Mouse (Mus musculus) liver, adult 2 months (tissue): Measurements from ENCODE around the gene Dpysl5. TPM values are rescaled to one million over a fixed set of nuclear protein-coding genes. Genes with fewer than 3 reads are reported as not detected.

Source experiments
- DNase-seq: peaks from one replicate; pipeline ENCODE4 v3.0.0-alpha.2; 2011; ENCODE audit warnings: low read depth, low spot score; ENCODE audit errors: extremely low read depth
- H3K27ac ChIP-seq: fragments of 200-500 bp; replicated peaks from 2 replicates; pipeline ENCODE4 v1.5.1; 2012; ENCODE audit warnings: low read depth, mild to moderate bottlenecking, control low read depth, inconsistent platforms, low read length; ENCODE audit not compliant: insufficient read depth
- H3K27me3 ChIP-seq: fragments of 200-500 bp; 2 replicates; pipeline ENCODE4 v1.6.1; 2012; ENCODE audit warnings: mild to moderate bottlenecking, moderate library complexity, low read length, inconsistent platforms; ENCODE audit not compliant: control insufficient read depth, insufficient read depth
- H3K36me3 ChIP-seq: fragments of 200-500 bp; 2 replicates; pipeline ENCODE4 v1.6.1; 2012; ENCODE audit warnings: low read length, inconsistent platforms; ENCODE audit not compliant: control insufficient read depth, insufficient read depth
- H3K4me1 ChIP-seq: fragments of 200-500 bp; 2 replicates; pipeline ENCODE4 v1.6.1; 2011; ENCODE audit warnings: low read length; ENCODE audit not compliant: control insufficient read depth, insufficient read depth
- H3K4me3 ChIP-seq: fragments of 200-500 bp; 2 replicates; pipeline ENCODE4 v1.5.1; 2011; ENCODE audit warnings: low read depth, mild to moderate bottlenecking, control low read depth, low read length, moderate library complexity; ENCODE audit not compliant: insufficient read depth
- H3K79me2 ChIP-seq: fragments of 200-500 bp; 2 replicates; pipeline ENCODE4 v1.6.1; 2012; ENCODE audit warnings: inconsistent platforms, mild to moderate bottlenecking, low read length, moderate library complexity; ENCODE audit not compliant: control insufficient read depth, insufficient read depth
- H3K9ac ChIP-seq: fragments of 200-500 bp; 2 replicates; pipeline ENCODE4 v1.6.1; 2012; ENCODE audit warnings: low read depth, mild to moderate bottlenecking, control low read depth, inconsistent platforms, low read length
- CTCF ChIP-seq: fragments of 200-500 bp; IDR thresholded peaks from 2 replicates; pipeline ENCODE4 v1.5.1; 2011; ENCODE audit warnings: low read depth, low read length, control low read depth
- POLR2A ChIP-seq: fragments of 200-500 bp; IDR thresholded peaks from 2 replicates; pipeline ENCODE4 v1.6.1; 2011; ENCODE audit warnings: low read length, control low read depth; ENCODE audit not compliant: insufficient read depth; ENCODE audit errors: extremely low read depth
- whole genome bisulfite sequencing: fragments of 180-500 bp; shearing (Covaris S2); methylation state at CpG from one replicate; pipeline ENCODE4 v1.1.7; 2018; 5-methylcytosine and 5-hydroxymethylcytosine counted together
- polyA plus RNA-seq: library from polyadenylated mRNA; depleted of rRNA; stranded (reverse); fragments of >200 nt; gene quantifications from 2 replicates; pipeline ENCODE4 v1.2.3, GENCODE M21; 2012; rRNA removed
- total RNA-seq: library from RNA; depleted of rRNA; stranded (reverse); fragments of >200 nt; gene quantifications from 2 replicates; pipeline ENCODE4 v1.2.3, GENCODE M21; 2014; rRNA removed

The Dpysl5 gene
- total and polyA plus RNA-seq, 2 experiments = 0.06 TPM; not detected in 1

GRCm38 (mm10) chr5:30824124-30824988, 113.0 kb downstream of the Dpysl5 start:
- peaks cover 47% of the 10 kb centered on the region for H3K79me2 ChIP-seq
- no peak for DNase-seq
- H3K4me3 ChIP-seq = no peak overlapping the region
- no peak for TF ChIP-seq CTCF
- no peak for TF ChIP-seq POLR2A
- H3K27me3 ChIP-seq = no peaks in the 10 kb centered on the region
- 97% methylated on average over 11 of the region's 11 CpGs for WGBS
- H3K27ac ChIP-seq = no peak overlapping the region
- H3K4me1 ChIP-seq = peaks cover 18% of the 10 kb centered on the region
- H3K9ac ChIP-seq = no peak overlapping the region
- H3K36me3 ChIP-seq = no peaks in the 10 kb centered on the region

GRCm38 (mm10) chr5:30825166-30825565, 113.8 kb downstream of the Dpysl5 start:
- no peak for TF ChIP-seq CTCF
- TF ChIP-seq POLR2A = no peak
- Histone ChIP-seq H3K79me2 (peaks cover 40% of the 10 kb centered on the region), H3K9ac (no peak overlapping the region), H3K4me1 (peaks cover 18% of the 10 kb centered on the region), H3K27me3 (no peaks in the 10 kb centered on the region), H3K27ac (no peak overlapping the region), H3K36me3 (no peaks in the 10 kb centered on the region), H3K4me3 (no peak overlapping the region)
- 67% methylated on average over 10 of the region's 10 CpGs for WGBS
- DNase-seq = no peak

- Histone ChIP-seq H3K4me1 (peaks cover 18% of the 10 kb centered on the region), H3K4me3 (no peak overlapping the region), H3K9ac (no peak overlapping the region), H3K27me3 (no peaks in the 10 kb centered on the region), H3K36me3 (no peaks in the 10 kb centered on the region), H3K27ac (peak overlapping the region; percentile 11), H3K79me2 (peaks cover 40% of the 10 kb centered on the region)
- TF ChIP-seq POLR2A = no peak
- TF ChIP-seq CTCF = no peak
- WGBS = 54% methylated on average over 6 of the region's 6 CpGs
- no peak for DNase-seq
Observed at GRCm38 (mm10) chr5:30825821-30826220, 114.5 kb downstream of the Dpysl5 start.

GRCm38 (mm10) chr5:30833416-30833815, 122.1 kb downstream of the Dpysl5 start:
- 30% methylated on average over 3 of the region's 3 CpGs for WGBS
- H3K79me2 ChIP-seq = peaks cover 6% of the 10 kb centered on the region; the same call in 1 of the 2 replicates
- TF ChIP-seq POLR2A = no peak
- TF ChIP-seq CTCF = no peak
- DNase-seq = peak; percentile 97
- peaks cover 13% of the 10 kb centered on the region for H3K4me1 ChIP-seq
- no peak overlapping the region for H3K4me3 ChIP-seq
- H3K9ac ChIP-seq = peak overlapping the region; percentile 29
- H3K27ac ChIP-seq = peak overlapping the region; percentile 93
- H3K27me3 ChIP-seq = no peaks in the 10 kb centered on the region
- H3K36me3 ChIP-seq = no peaks in the 10 kb centered on the region

- peaks cover 6% of the 10 kb centered on the region; the same call in 1 of the 2 replicates for H3K4me1 ChIP-seq
- no peak overlapping the region for H3K4me3 ChIP-seq
- H3K9ac ChIP-seq = no peak overlapping the region
- no peaks in the 10 kb centered on the region; the same call in 1 of the 2 replicates for H3K36me3 ChIP-seq
- H3K79me2 ChIP-seq = peaks cover 16% of the 10 kb centered on the region; the same call in 1 of the 2 replicates
- peak; percentile 84 for DNase-seq
- TF ChIP-seq CTCF (no peak), POLR2A (no peak)
- 0 out of 2 replicates have a peak overlapping the region, but pooled peaks have one; percentile 5 for H3K27ac ChIP-seq
- no peaks in the 10 kb centered on the region for H3K27me3 ChIP-seq
- 46% methylated on average over 2 of the region's 2 CpGs for WGBS
Observed at GRCm38 (mm10) chr5:30839731-30840130, 128.4 kb downstream of the Dpysl5 start.

GRCm38 (mm10) chr5:30841896-30842295, 130.5 kb downstream of the Dpysl5 start:
- TF ChIP-seq POLR2A (no peak), CTCF (no peak)
- Histone ChIP-seq H3K27me3 (no peaks in the 10 kb centered on the region), H3K4me3 (no peak overlapping the region), H3K27ac (no peak overlapping the region), H3K79me2 (peaks cover 15% of the 10 kb centered on the region; the same call in 1 of the 2 replicates), H3K4me1 (peaks cover 6% of the 10 kb centered on the region; the same call in 1 of the 2 replicates), H3K36me3 (no peaks in the 10 kb centered on the region; the same call in 1 of the 2 replicates), H3K9ac (no peak overlapping the region)
- no peak for DNase-seq
- WGBS = 84% methylated on average over 3 of the region's 3 CpGs

Other genes with a start within 250 kb of the Dpysl5 start
- not detected in 2 replicates for gene Otof, start 249.6 kb upstream of the Dpysl5 start, total RNA-seq
- 0.01 TPM in 1 of 2 replicates, not detected in the other for gene Otof, start 249.6 kb upstream of the Dpysl5 start, polyA plus RNA-seq
- not detected in 2 replicates for gene 1700001C02Rik, start 245.5 kb upstream of the Dpysl5 start, total RNA-seq
- not detected in 2 replicates for gene 1700001C02Rik, start 245.5 kb upstream of the Dpysl5 start, polyA plus RNA-seq
- not detected in 2 replicates for gene Cib4, start 165.7 kb upstream of the Dpysl5 start, total RNA-seq
- gene Cib4, start 165.7 kb upstream of the Dpysl5 start, polyA plus RNA-seq = not detected in 2 replicates
- gene Kcnk3, start 123.4 kb upstream of the Dpysl5 start, total RNA-seq = 0.18 and 1.0 TPM in 2 replicates
- 0.61 and 3.2 TPM in 2 replicates for gene Kcnk3, start 123.4 kb upstream of the Dpysl5 start, polyA plus RNA-seq
- 16.2 and 19.0 TPM in 2 replicates for gene Slc35f6, start 63.6 kb upstream of the Dpysl5 start, total RNA-seq
- gene Slc35f6, start 63.6 kb upstream of the Dpysl5 start, polyA plus RNA-seq = 44.3 and 55.4 TPM in 2 replicates
- gene Cenpa, start 44.8 kb upstream of the Dpysl5 start, total RNA-seq = 5.3 and 6.8 TPM in 2 replicates
- 5.7 and 8.0 TPM in 2 replicates for gene Cenpa, start 44.8 kb upstream of the Dpysl5 start, polyA plus RNA-seq
- gene Mapre3, start 103.1 kb downstream of the Dpysl5 start, total RNA-seq = 5.7 and 9.1 TPM in 2 replicates
- gene Mapre3, start 103.1 kb downstream of the Dpysl5 start, polyA plus RNA-seq = 33.1 and 48.5 TPM in 2 replicates
- 27.9 and 35.1 TPM in 2 replicates for gene Tmem214, start 156.4 kb downstream of the Dpysl5 start, total RNA-seq
- 62.4 and 89.2 TPM in 2 replicates for gene Tmem214, start 156.4 kb downstream of the Dpysl5 start, polyA plus RNA-seq
- 2.7 and 4.6 TPM in 2 replicates for gene Agbl5, start 177.1 kb downstream of the Dpysl5 start, total RNA-seq
- gene Agbl5, start 177.1 kb downstream of the Dpysl5 start, polyA plus RNA-seq = 4.3 and 7.5 TPM in 2 replicates
- gene Ost4, start 196.2 kb downstream of the Dpysl5 start, total RNA-seq = 76.2 and 88.6 TPM in 2 replicates
- gene Ost4, start 196.2 kb downstream of the Dpysl5 start, polyA plus RNA-seq = 167 and 196 TPM in 2 replicates
- gene Emilin1, start 201.8 kb downstream of the Dpysl5 start, total RNA-seq = 17.6 and 17.8 TPM in 2 replicates
- gene Emilin1, start 201.8 kb downstream of the Dpysl5 start, polyA plus RNA-seq = 27.8 and 31.5 TPM in 2 replicates
- 288 and 405 TPM in 2 replicates for gene Khk, start 209.9 kb downstream of the Dpysl5 start, total RNA-seq
- 650 and 735 TPM in 2 replicates for gene Khk, start 209.9 kb downstream of the Dpysl5 start, polyA plus RNA-seq
- 0.60 and 0.74 TPM in 2 replicates for gene Cgref1, start 234.0 kb downstream of the Dpysl5 start, total RNA-seq
- 0.28 and 0.34 TPM in 2 replicates for gene Cgref1, start 234.0 kb downstream of the Dpysl5 start, polyA plus RNA-seq
- gene Preb, start 248.8 kb downstream of the Dpysl5 start, total RNA-seq = 62.0 and 91.0 TPM in 2 replicates
- gene Preb, start 248.8 kb downstream of the Dpysl5 start, polyA plus RNA-seq = 279 and 433 TPM in 2 replicates